Mouse (Mus musculus): Measurements from ENCODE around the gene Fbxo42. TPM values are rescaled to one million over a fixed set of nuclear protein-coding genes. Genes with fewer than 3 reads are reported as not detected.

Gene Fbxo42
- polyA plus RNA-seq, 2 experiments: 23.1 to 29.7 TPM

GRCm38 (mm10) chr4:141197686-141198035, 49.9 kb downstream of the Fbxo42 start:
- Histone ChIP-seq H3K4me1 (ENCODE audit: control insufficient read depth, insufficient read depth, low read length) (no peaks in the 10 kb centered on the region), H3K9ac (ENCODE audit: low read depth, low read length, severe bottlenecking) (no peak overlapping the region), H3K27ac (replicated peaks; ENCODE audit: low read depth, low read length) (no peak overlapping the region), H3K9me3 (ENCODE audit: control insufficient read depth, low read length) (no peaks in the 10 kb centered on the region), H3K36me3 (ENCODE audit: control insufficient read depth, insufficient read depth, low read length) (peaks cover 90% of the 10 kb centered on the region), H3K4me3 (replicated peaks; ENCODE audit: low read length) (no peak overlapping the region), H3K27me3 (ENCODE audit: control insufficient read depth, insufficient read depth, low read length) (no peaks in the 10 kb centered on the region), H3K4me2 (replicated peaks; ENCODE audit: low read depth, low read length, severe bottlenecking) (no peak overlapping the region)
- no peak for ATAC-seq (ENCODE audit: low FRiP score, low read depth)
- TF ChIP-seq POLR2A (IDR thresholded peaks at IDR 0.05; ENCODE audit: borderline replicate concordance, extremely low read depth, insufficient read depth, insufficient read length): no peak
- 87% methylated on average over 13 of the region's 13 CpGs for WGBS
- DNase-seq (ENCODE audit: low spot score): no peak

GRCm38 (mm10) chr4:141200906-141201305, 53.2 kb downstream of the Fbxo42 start:
- WGBS: 82% methylated on average over 11 of the region's 11 CpGs
- DNase-seq (ENCODE audit: low spot score) (no peak), ATAC-seq (ENCODE audit: low FRiP score, low read depth) (no peak)
- TF ChIP-seq POLR2A (IDR thresholded peaks at IDR 0.05; ENCODE audit: borderline replicate concordance, extremely low read depth, insufficient read depth, insufficient read length): no peak
- no peak overlapping the region for H3K4me2 ChIP-seq (replicated peaks; ENCODE audit: low read depth, low read length, severe bottlenecking)
- H3K4me3 ChIP-seq (replicated peaks; ENCODE audit: low read length): no peak overlapping the region
- peaks cover 76% of the 10 kb centered on the region for H3K36me3 ChIP-seq (ENCODE audit: control insufficient read depth, insufficient read depth, low read length)
- no peak overlapping the region for H3K9ac ChIP-seq (ENCODE audit: low read depth, low read length, severe bottlenecking)
- H3K27me3 ChIP-seq (ENCODE audit: control insufficient read depth, insufficient read depth, low read length): no peaks in the 10 kb centered on the region
- H3K9me3 ChIP-seq (ENCODE audit: control insufficient read depth, low read length): no peaks in the 10 kb centered on the region
- no peak overlapping the region for H3K27ac ChIP-seq (replicated peaks; ENCODE audit: low read depth, low read length)
- no peaks in the 10 kb centered on the region for H3K4me1 ChIP-seq (ENCODE audit: control insufficient read depth, insufficient read depth, low read length)

GRCm38 (mm10) chr4:141202192-141202591, 54.5 kb downstream of the Fbxo42 start:
- ATAC-seq (ENCODE audit: low FRiP score, low read depth) (no peak), DNase-seq (ENCODE audit: low spot score) (no peak)
- Histone ChIP-seq H3K27me3 (ENCODE audit: control insufficient read depth, insufficient read depth, low read length) (no peaks in the 10 kb centered on the region), H3K36me3 (ENCODE audit: control insufficient read depth, insufficient read depth, low read length) (peaks cover 63% of the 10 kb centered on the region), H3K27ac (replicated peaks; ENCODE audit: low read depth, low read length) (no peak overlapping the region), H3K9ac (ENCODE audit: low read depth, low read length, severe bottlenecking) (no peak overlapping the region), H3K4me3 (replicated peaks; ENCODE audit: low read length) (no peak overlapping the region), H3K4me1 (ENCODE audit: control insufficient read depth, insufficient read depth, low read length) (no peaks in the 10 kb centered on the region), H3K4me2 (replicated peaks; ENCODE audit: low read depth, low read length, severe bottlenecking) (no peak overlapping the region), H3K9me3 (ENCODE audit: control insufficient read depth, low read length) (no peaks in the 10 kb centered on the region)
- TF ChIP-seq POLR2A (IDR thresholded peaks at IDR 0.05; ENCODE audit: borderline replicate concordance, extremely low read depth, insufficient read depth, insufficient read length): no peak
- WGBS: 95% methylated on average over 6 of the region's 6 CpGs

- H3K4me3 ChIP-seq (replicated peaks; ENCODE audit: low read length): no peak overlapping the region
- no peak overlapping the region for H3K9ac ChIP-seq (ENCODE audit: low read depth, low read length, severe bottlenecking)
- WGBS: 68% methylated on average over 4 of the region's 4 CpGs
- no peaks in the 10 kb centered on the region for H3K4me1 ChIP-seq (ENCODE audit: control insufficient read depth, insufficient read depth, low read length)
- H3K27ac ChIP-seq (replicated peaks; ENCODE audit: low read depth, low read length): no peak overlapping the region
- no peaks in the 10 kb centered on the region for H3K9me3 ChIP-seq (ENCODE audit: control insufficient read depth, low read length)
- peaks cover 40% of the 10 kb centered on the region for H3K36me3 ChIP-seq (ENCODE audit: control insufficient read depth, insufficient read depth, low read length)
- no peak for TF ChIP-seq POLR2A (IDR thresholded peaks at IDR 0.05; ENCODE audit: borderline replicate concordance, extremely low read depth, insufficient read depth, insufficient read length)
- 0 out of 2 replicates have a peak, but pooled peaks have one; percentile 19 for ATAC-seq (ENCODE audit: low FRiP score, low read depth)
- DNase-seq (ENCODE audit: low spot score): no peak
- no peak overlapping the region for H3K4me2 ChIP-seq (replicated peaks; ENCODE audit: low read depth, low read length, severe bottlenecking)
- H3K27me3 ChIP-seq (ENCODE audit: control insufficient read depth, insufficient read depth, low read length): no peaks in the 10 kb centered on the region
These were observed 56.9 kb downstream of the Fbxo42 start for GRCm38 (mm10) chr4:141204580-141205061.

GRCm38 (mm10) chr4:141207081-141207480, 59.4 kb downstream of the Fbxo42 start:
- Histone ChIP-seq H3K4me3 (replicated peaks; ENCODE audit: low read length) (no peak overlapping the region), H3K27ac (replicated peaks; ENCODE audit: low read depth, low read length) (no peak overlapping the region), H3K27me3 (ENCODE audit: control insufficient read depth, insufficient read depth, low read length) (no peaks in the 10 kb centered on the region), H3K9me3 (ENCODE audit: control insufficient read depth, low read length) (no peaks in the 10 kb centered on the region), H3K9ac (ENCODE audit: low read depth, low read length, severe bottlenecking) (no peak overlapping the region), H3K4me2 (replicated peaks; ENCODE audit: low read depth, low read length, severe bottlenecking) (no peak overlapping the region), H3K36me3 (ENCODE audit: control insufficient read depth, insufficient read depth, low read length) (peaks cover 21% of the 10 kb centered on the region), H3K4me1 (ENCODE audit: control insufficient read depth, insufficient read depth, low read length) (0 out of 2 replicates have a peak, but pooled peaks cover 3% of the 10 kb centered on the region)
- 84% methylated on average over 5 of the region's 5 CpGs for WGBS
- no peak for TF ChIP-seq POLR2A (IDR thresholded peaks at IDR 0.05; ENCODE audit: borderline replicate concordance, extremely low read depth, insufficient read depth, insufficient read length)
- ATAC-seq (ENCODE audit: low FRiP score, low read depth) (no peak), DNase-seq (ENCODE audit: low spot score) (no peak)
